Mouse (Mus musculus): ENCODE results near the gene Nms.

DNA sequence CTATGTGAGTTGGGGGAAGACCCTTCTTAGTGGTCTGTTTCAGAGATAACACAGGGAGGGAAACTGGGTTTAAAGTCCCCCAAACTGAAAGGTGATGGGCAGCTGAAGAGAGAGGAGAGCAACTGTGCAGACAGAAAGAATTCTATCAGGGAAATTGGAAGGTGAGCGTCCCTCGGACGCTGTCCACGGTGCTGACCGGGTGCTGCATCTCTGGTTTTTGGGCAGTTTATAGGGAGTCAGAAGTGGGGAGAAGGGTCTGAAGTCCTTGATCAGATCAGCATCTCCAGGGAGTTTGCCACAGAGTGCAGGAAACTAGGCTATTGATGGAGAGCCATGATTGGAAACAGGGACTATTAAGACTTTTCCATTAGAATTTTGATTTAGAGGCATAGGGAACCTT is 659 bp downstream of the Nms start:
- TF ChIP-seq POLR2A (IDR thresholded peaks at IDR 0.05; ENCODE audit: low read depth, low read length) (no peak), CTCF (conservative IDR thresholded peaks at IDR 0.05; ENCODE audit: insufficient read depth, insufficient read length, low read depth, low read length) (no peak)

Measured in kidney, adult 2 months (tissue).